Mouse (Mus musculus) heart, adult 11 months (tissue): ENCODE results near the gene 4930452B06Rik.

ENCODE experiments used
- DNase-seq: peaks from one replicate; pipeline ENCODE4 v3.0.0; 2022

The 4930452B06Rik gene

DNA sequence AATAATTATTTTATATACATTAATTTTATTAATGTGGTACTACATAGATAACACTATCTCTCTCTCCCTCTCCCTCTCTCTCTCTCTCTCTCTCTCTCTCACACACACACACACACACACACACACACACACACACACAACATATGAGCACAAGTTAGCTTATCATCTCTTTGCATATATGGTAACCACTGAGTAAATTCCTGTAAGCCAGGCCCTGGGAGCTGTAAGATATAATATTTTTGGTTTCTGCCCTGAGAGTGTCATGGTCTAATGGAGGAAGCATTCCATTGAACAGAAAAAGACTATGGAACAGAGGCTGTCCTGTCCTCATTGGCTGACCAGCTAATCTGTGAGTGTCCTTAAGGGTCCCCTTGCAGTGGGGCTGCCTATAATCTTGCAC is 216.7 kb downstream of the 4930452B06Rik start:
- DNase-seq: no peak

DNA sequence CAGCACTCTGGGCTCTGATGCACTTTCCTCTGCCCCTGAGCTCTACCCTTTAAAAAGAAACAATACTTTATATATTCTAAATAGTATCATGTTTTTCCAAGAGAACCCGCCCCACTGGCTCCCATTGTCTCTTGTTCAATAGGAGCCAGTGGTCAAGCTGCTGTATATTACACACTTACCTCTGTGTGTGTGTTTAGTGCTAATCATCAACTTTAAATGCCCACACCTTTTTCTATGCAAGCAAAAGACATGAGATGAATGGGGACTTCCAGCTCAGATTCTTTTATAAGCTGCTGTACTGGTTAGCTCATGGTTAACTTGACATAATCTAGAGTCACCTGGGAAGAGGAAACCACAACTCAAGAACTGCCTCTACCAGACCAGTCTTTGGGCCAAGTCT is 218.7 kb downstream of the 4930452B06Rik start:
- DNase-seq: no peak

DNA sequence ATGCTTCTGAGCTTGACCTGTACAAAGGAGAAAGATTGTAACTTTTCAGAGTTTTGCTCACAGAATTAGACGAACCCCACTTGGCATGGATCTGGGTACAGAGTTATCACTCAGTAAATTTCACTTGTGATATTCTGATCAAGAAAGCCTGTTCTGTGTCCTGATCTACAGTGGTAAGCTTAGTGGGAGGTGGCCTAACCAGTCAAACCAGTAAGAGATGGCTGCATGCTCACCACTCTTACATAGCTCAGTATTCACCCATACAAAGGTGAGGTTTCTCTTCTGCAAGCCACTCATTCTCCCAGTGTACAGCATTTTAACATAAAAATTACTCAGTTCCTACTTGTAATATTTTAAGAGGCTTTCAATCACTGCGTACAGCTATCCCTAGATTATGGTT is 221.7 kb downstream of the 4930452B06Rik start:
- no peak for DNase-seq

DNA sequence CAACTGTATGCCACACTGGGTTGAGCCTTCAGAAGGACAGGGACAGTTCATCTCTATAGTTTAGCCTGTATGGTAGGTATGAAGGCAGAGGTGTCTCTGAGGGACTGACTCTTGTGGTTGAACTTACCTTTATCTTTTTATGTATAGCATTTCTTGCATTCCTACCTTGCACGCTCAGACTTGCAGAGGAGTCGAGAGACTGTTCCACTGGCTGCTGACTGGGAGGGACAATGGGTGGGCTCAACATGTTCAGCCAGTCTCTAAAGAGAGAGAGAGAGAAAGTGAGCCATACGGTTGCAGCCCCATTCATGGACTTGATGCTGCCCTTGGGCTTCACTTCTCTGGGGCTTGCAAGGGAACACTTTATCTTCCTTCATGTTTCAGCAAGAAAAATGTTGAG is 223.3 kb downstream of the 4930452B06Rik start:
- no peak for DNase-seq

DNA sequence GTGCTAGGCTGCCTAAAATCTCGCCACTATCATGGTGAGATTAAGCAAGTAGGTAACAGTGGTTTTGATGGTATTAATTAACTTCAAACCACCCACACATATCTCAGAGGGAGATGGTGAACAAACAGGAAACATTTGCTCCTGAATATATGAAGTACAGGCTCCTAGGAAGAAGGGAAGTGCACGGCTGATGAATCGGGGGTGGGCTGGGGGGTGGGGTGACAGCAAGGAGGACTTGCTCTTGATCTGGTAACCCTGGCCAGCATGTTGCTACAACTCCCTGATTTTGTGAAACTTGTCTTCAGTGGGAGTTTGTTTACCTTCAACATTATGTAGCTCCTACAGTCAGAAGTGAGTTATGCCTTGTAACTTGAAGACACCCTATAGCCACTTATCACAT is 224.4 kb downstream of the 4930452B06Rik start:
- DNase-seq: no peak

DNA sequence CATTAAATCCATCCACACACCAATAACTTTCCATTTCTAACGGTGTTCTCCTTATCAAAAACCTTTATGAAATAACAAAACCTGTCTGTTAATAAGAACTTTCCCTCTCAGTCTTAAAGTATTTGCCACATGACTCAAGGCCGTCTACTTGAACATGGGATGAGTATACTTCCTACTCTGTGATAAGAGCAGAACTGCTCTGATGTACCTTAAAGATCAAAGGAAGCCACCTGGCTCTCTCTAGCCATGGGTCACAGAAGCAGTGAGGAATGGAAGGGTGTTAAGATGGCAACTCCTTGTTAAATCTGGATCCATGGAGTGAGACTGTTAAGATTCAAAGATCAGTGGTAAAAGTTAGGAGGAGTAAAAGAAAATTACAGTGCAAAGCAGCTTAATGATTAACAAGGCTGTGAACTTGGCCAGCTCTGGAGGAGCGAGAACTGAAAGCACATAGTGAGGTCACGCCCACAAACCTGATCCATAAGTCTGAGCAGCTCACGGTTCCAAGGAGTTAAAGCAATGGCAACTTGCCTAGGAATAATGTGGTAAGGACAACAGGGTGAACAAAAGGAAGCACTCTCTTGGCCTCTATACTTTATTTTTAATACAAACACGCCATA is 235.3 kb downstream of the 4930452B06Rik start:
- peak; percentile 18 for DNase-seq

DNA sequence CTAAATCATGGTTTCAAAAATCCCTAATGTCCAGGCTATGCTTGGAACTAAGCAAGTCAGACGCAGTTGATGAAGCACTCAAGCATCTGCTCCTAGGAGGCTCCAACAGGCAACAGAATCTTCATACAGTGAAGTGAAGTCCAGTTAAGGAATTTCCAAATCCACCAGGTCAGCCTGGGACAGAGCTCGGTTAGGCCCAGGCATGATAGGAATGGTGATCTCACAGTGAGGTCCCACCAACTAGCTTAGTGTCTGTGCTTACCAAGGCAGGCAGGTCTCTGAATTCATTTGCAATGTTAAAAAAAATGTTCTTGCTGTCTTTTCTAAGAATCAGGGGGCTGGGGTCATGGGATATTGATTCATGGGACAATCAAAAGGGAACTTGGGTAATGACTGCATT is 236.3 kb downstream of the 4930452B06Rik start:
- DNase-seq: peak; percentile 57

DNA sequence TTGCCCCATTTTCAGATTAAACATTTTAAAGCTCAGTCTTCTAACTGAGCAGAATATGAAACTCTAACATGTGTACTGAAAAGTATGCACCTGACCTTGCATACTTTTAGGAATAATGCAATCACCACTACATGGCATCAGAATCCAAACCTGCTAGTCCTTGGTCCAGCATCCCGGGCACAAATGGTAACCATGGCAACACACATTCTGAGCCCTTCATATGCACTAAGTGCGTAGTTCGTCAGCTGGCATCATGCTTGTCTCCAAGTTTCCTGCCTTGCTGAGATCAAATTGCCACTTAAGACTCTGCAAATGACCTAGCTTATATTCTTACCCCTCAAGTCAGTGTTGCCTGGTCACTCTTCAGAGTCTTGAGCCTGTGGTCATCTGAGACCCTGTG is 243.2 kb downstream of the 4930452B06Rik start:
- peak; percentile 27 for DNase-seq

DNA sequence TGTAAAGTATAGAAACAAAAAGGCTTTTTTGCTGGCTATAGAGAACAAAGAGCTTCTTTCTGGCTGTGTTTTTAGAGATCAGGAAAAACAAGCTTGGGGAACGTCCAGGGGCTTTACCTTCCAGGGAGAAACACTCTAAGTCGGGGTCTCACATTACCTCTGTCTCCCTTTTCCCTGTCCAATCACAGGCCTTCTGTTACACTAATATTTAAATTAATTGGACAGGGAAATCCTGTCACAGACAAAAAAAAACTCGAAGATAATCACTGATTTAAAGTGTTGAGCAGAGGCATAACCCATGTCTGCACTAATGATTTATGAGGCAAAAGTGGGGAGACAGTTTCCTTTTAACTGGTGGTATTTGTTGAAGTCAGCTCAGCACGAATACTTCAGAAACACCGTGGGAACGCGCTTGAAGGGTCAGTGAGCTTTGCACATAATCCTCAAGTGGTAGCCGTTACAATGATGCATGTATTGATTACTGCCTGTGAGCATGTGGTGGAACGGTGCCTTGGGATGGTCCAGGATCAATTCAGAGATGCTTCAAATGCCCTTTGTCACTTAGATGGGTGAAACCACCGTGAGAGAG is 244.7 kb downstream of the 4930452B06Rik start:
- DNase-seq: no peak

DNA sequence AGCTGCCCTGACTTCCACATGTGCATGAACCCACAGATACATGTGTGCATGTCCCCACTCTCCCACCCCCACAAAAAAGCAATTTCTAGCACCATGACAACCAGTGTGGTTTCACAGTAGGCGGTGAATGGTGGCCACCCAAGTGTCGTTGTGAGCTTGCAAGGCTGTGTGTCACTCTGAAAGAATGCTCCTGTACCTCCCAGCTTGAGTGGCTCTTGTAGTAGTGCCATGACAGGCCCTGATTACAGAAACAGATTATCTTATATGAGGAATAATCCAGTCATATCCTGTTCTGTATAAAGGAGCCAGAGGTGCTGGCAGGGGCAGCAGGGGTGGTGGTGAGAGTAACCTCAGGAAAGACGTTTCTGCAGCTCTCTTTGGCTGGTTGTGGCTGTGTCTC is 247.4 kb downstream of the 4930452B06Rik start:
- DNase-seq: peak; percentile 72

DNA sequence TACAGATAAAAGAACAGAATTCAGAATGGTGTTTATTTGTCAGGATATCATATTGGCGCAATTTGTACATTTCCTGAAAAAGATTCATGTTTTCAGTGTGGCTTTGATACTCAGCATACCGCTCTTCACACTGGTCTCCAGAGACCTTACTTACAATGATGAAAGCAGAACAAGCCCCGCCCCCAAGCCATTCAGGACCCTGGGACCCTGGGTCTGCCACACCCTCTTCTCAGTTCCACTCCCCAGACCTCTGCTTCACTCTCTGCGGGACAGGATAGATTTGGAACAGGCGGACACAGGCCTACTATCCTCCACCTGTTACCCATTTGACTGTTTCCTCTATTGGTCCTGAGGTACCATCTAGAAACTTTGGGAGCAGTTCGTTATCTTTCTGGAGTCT is 260.1 kb downstream of the 4930452B06Rik start:
- DNase-seq: peak; percentile 70

DNA sequence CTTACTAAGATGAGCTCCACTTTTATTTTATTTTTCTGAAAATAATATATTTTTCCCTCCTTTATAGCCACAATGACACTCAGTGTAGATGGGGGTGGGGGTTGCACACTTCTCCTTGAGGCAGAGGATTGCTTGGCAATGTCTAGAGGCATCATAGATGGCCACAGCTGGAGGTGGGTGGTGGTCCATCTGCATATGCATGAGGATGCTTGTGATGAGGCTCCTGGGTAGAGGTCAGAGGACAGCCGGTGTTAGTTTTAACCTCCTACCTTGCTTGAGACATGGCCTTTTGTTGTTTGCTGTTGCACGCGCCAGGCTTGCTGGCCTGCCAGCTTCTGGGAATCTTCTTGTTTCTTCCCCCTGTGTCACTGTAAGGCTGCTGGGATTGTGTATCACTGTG is 262.7 kb downstream of the 4930452B06Rik start:
- no peak for DNase-seq

DNA sequence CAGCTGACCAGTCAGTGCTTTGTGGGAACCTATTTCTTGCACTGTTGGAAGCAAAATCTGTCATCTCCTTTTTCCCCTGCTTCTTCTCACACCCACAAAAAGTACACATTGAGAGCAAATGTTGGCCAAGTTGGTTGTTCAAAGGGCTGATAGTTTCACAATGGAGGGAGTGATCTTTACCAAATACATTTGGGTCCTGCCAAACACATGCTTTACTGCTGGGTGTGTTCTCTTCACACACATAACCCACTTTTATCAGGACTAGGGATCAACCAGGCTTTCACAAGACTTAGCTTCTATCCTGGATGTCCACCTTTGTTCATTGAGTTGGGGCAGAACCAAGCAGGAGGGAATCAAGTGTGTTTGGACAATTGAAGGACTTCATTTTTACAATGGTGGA is 267.5 kb downstream of the 4930452B06Rik start:
- DNase-seq: no peak

DNA sequence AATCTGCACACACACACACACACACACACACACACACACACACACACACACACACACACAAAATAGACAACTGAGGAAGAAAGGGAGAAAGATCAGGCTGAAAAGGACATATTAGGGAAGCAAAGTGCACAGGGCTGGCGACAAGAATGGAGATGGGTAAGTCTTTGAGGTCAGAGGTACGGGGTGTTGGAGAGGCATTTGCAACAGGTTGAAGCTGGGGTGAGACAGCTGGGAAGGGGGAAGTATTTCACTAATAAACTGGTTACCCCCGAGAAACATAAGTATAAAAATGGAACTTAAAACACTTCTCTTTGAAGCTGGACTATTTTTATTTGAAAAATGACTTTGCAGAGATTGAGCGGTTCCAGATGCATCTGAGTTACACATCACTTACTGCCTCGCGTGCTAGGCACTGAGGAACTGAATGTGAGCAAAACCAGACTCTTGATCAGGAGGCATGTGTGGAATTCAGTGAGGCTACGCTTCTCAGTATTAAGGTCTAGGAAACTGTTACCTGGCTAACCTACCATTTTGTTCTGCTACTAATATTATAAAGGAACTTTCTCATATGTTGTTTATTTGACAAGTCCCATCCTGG is 270.3 kb downstream of the 4930452B06Rik start:
- DNase-seq: no peak

DNA sequence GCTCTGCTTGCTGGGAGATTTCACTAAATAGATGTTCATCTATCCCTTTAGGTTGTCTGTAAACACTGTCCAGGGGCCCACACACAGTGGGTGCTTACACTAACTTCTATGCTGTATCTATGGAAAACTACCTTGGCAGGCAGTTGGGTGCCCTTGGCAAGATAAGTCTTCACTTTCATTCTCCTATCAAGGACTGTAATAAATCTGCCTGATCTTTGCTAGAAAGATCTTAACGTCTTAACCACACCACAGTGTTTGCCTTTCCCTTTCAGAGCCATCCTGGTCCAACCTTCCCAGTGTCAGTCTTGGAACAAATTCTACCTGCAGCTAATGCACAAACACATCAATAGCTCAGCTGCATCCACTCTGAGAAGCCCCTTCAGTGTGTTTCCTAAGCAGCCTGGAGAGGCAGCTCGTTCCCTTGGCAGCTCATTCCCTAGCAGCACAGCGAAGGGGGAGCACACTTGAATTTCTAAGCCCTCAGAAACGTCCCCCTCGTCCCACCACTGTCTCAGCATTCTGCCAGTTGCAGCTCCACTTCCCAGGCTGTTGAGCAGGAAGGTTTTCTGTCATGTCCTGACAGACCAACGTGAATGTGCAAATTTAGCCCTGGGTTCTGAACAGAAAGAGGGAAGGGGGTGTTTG is 273.7 kb downstream of the 4930452B06Rik start:
- DNase-seq: no peak
